Mouse (Mus musculus) gastrocnemius, postnatal 10 days (tissue): ENCODE results near the gene Sash1. TPM values are rescaled to one million over a fixed set of nuclear protein-coding genes. Genes with fewer than 3 reads are reported as not detected.

Experiments
- DNase-seq: peaks from one replicate; pipeline ENCODE4 v3.0.0; 2021; ENCODE audit warnings: mixed read lengths
- total RNA-seq, 2 experiments: library from RNA; stranded (reverse); gene quantifications; 2 replicates each; pipeline ENCODE4 v1.2.3; 2021

Sash1 gene
- total RNA-seq, 2 experiments from 2014 or later, result 40.9 to 45.2 TPM

DNA sequence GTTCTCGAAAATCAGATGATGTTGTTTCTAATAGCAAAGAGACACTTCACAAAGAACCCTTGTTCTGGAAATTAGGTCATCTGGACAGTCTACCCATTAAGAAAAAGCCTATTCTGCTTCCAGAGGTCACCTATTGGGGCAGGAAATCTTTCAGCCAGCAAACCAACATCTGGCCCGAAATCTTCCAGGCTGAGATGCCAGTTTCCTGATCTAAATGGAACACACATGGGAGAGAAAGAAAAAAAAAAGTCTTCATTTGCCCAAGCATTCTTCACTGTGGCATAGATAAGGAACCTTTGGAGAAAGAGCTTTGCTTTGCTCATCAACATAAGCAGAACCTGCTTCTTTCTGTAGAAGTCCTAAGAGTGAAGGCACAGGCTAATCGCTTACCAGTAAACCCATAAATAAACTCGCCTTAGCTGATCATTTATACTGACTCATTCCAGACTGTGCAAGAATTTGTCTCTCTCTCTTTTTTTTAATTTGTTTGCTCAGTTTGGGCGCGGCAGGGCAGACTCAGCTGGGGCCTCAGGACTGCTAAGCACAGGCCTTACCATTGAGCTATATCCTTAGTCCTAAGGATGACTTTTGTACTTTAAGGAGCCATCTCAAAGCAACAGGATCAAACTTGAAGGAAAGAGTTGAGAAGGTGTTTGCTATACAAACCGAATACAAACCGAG, 13.1 kb upstream of the Sash1 start:
- DNase-seq, result no peak

DNA sequence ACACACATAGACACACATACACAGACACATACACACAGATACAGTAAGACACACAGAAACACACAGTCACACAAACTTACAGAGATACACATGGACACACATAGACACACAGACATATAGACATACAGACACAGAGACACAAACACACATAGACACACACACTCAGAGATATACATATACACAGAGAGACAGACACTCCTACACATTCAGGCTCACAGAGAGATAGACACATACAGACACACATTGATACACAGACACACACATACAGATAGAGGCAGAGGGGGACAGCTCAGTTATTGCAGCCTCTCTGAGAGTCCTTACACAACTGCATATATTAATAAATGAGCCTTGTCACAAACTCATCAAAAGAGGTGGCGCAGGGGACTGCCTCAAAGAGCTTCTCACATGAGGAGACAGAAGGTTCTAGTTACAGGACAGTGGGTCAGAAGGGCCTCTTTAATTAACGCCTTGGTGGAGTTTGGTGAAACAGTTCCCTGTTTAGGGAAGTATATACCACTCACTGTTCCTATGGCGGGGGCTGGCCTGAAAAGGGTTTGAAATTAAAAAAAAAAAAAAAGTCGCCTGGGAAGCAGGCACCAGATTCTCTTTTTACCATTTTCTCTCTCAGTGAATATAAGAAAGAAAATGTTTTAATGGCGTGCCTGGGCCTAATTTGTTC, 12.4 kb upstream of the Sash1 start:
- DNase-seq, result no peak

DNA sequence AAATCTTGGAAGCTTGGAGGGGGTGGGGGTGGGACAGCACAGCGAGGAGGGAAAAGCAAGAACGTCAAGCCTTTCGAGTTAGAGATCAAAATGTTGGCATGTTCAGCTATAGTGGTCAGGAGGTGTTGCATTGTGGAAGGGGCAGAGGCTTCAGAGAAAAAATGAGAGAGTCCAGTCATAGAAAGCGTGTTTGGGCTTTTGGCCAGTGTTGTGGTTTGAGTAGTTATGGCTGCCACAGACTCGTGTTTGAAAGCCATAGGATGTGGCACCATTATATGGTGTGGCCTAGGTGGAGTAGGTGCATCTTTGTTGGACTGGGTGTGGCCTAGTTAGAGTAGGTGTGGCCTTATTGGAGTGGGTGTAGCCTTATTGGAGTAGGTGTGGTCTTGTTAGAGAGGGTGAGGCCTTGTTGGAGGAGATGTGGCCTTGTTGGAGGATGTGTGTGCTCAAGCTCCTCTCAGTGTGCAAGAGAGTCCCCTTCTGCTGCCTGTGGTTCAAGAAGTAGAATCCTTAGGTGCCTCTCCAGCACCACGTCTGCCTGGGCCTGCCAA, 9.2 kb upstream of the Sash1 start:
- no peak for DNase-seq

DNA sequence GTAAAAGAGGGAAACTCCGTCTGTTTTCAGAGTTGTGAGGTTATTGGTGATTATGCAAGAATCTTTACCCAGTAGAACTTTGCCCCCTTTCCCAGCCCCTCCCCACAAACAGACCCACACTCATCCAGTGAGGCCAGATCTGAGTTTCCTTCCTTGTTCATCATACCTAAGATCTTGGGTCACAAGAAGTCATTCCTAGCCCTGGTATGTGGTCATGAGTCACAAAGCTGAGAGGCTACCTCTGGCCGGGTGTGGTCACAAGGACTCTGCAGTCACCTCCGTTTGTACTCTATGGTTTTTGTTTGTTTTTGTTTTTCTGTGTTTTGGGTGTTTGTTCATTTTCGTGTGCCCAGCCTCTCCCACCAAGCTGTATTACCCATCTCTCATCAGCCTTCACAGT, 4.6 kb upstream of the Sash1 start:
- DNase-seq, result no peak

DNA sequence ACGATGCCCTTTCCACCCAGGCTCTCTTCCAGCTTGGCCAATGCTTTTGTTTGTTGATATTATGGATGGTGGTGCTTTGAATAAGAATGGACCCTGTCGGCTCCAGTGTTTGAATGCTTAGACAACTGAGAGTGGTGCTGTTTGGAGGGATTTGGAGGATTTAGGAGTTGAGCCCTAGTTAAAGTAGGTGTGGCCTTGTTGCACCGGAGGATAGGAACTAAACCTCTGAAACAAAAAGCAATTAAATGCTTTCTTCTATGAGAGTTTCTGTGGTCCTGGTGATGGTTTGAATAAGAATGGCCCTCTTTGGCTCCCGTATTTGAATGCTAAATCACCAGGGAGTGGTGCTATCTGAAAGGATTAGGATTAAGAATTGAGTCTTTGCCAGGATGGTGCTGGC, 3.5 kb upstream of the Sash1 start:
- DNase-seq, result no peak

- DNase-seq, result no peak
Measured at GRCm38 (mm10) chr10:8886528-8886854, 621 bp upstream of the Sash1 start.

DNA sequence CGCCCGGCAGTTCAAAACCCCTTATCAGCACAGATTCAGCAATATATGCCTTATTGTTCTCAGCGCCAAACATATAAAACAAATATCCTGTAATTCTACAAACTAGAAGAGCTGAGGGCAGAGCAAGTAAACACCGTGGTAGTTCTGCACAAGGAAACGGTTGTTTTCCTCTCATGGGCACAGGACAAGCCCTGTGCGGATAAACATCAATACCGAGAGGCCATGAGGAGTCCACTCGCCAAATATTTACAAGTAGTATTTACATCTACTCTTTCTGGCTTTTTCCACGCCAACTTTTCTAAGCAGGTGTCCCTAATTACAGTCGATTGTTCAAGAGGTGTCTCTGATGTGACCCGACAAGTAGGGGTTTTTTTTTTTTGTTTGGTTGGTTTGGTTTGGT, 669 bp downstream of the Sash1 start:
- no peak for DNase-seq

- no peak for DNase-seq
Measured at GRCm38 (mm10) chr10:8884565-8884964, 1.3 kb downstream of the Sash1 start.

- no peak for DNase-seq
Measured at GRCm38 (mm10) chr10:8883686-8884085, 2.2 kb downstream of the Sash1 start.

- DNase-seq, result no peak
Measured at GRCm38 (mm10) chr10:8881736-8882135, 4.1 kb downstream of the Sash1 start.

- no peak for DNase-seq
Measured at GRCm38 (mm10) chr10:8880950-8881675, 4.8 kb downstream of the Sash1 start.

- no peak for DNase-seq
Measured at GRCm38 (mm10) chr10:8878824-8879223, 7.0 kb downstream of the Sash1 start.

- DNase-seq, result no peak
Measured at GRCm38 (mm10) chr10:8878381-8878780, 7.5 kb downstream of the Sash1 start.

DNA sequence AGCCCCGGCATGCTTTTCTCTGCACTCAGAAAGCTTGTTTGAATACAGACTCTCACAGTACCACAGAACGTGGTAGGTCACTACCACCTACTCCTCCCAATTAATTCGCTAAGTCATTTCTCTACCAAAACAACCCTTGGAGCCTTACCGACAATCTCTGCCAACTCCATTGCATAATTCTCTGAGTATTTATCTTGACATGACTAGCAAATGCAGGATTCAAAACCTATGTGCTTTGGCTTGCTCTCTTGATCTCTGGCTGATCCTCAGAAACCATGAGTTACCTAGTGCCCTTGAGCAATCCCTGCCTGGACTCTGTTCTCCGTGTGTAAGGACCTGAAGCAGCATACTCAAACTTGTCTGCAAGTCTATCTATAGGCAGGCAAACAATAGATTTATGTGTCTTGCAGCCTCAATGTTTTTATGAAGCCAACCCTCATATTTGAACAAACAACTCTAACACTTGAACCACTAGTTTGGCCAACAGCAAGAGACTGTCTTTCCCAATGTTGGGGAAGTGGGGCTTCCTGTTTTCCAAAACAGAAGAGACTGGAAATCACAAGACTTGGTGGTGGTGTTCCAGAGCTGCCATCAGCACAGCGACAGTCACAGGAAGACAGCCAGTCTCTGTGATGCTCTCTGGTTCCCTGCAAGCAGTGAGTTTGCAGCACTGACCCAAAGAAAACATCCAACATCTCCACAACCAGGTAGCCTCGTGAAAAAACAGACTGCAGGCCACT, 12.1 kb downstream of the Sash1 start:
- no peak for DNase-seq

GRCm38 (mm10) chr10:8872788-8873187, 13.1 kb downstream of the Sash1 start:
- DNase-seq, result no peak

- DNase-seq, result no peak
Measured at GRCm38 (mm10) chr10:8871935-8872334, 13.9 kb downstream of the Sash1 start.

GRCm38 (mm10) chr10:8870368-8870767, 15.5 kb downstream of the Sash1 start:
- DNase-seq, result no peak

- peak; percentile 21 for DNase-seq
Measured at GRCm38 (mm10) chr10:8866062-8866642, 19.7 kb downstream of the Sash1 start.

DNA sequence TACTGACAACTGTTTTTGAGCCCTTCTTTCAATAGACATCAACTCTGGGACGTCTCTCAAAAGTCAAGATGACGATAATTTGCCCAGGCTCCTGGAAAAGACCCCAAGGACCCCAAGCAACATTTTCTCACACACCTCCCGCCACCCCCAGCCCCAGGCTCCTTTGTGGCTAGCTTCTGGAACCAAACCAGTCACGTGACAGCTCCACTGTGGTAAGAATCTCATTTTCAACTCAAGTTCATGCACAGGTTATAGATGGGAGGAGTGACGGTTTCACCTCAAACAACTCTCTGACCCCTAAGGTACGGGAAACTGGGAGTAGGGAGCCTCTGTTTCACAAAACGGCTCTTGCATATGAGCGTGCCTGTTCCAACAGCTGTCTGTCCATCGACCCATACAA, 25.2 kb downstream of the Sash1 start:
- DNase-seq, result no peak

- no peak for DNase-seq
Measured at GRCm38 (mm10) chr10:8858718-8859117, 27.2 kb downstream of the Sash1 start.

- no peak for DNase-seq
Measured at GRCm38 (mm10) chr10:8856942-8857341, 28.9 kb downstream of the Sash1 start.

DNA sequence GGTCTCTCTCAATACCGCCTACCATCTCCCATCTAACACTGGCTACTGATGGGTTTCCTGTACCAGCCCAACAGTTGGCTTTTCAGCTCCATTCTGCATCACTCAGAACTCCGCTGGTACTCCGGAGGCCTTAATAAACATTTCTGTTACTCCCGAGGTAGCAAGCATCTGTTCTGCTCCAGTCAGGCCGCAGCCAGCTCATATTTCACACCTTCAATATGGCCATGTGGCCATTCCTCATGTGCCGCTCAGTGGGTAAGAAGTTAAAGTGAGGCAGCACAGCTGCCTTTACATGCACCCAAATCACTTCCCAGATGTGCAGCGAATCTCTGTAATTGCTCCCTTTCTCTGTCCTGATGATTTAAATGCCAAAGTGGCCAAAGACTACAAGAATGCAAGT, 32.5 kb downstream of the Sash1 start:
- no peak for DNase-seq
